Mouse (Mus musculus): ENCODE data around the gene Cyp39a1. TPM values are rescaled to one million over a fixed set of nuclear protein-coding genes. Genes with fewer than 3 reads are reported as not detected.

Cyp39a1 gene
- polyA plus RNA-seq, 1 experiment from 2014 or later, result 27.0 TPM

- no peak for ATAC-seq (ENCODE audit: insufficient number of reproducible peaks, low FRiP score, low TSS enrichment, low read depth)
- Histone ChIP-seq H3K27me3 (0 out of 2 replicates have a peak, but pooled peaks cover 5% of the 10 kb centered on the region), H3K4me2 (no peak overlapping the region), H3K9ac (no peak overlapping the region), H3K4me1 (no peaks in the 10 kb centered on the region), H3K36me3 (no peaks in the 10 kb centered on the region), H3K9me3 (no peaks in the 10 kb centered on the region), H3K4me3 (no peak overlapping the region), H3K27ac (no peak overlapping the region)
- WGBS, result 56% methylated on average over 1 of the region's 1 CpGs
Measured at GRCm38 (mm10) chr17:43794731-43795280, 127.6 kb downstream of the Cyp39a1 start.

Other genes with a start within 250 kb of the Cyp39a1 start
- gene Mep1a, start 164.6 kb upstream of the Cyp39a1 start, polyA plus RNA-seq (2015; fragmentation: Nextera tagmentation; extraction: Ambion mirVana), result 0.08 and 0.15 TPM in 2 replicates
- 0.14 and 0.18 TPM in 2 replicates for gene Ankrd66, start 123.8 kb upstream of the Cyp39a1 start, polyA plus RNA-seq (2015; fragmentation: Nextera tagmentation; extraction: Ambion mirVana)
- gene Pla2g7, start 99.3 kb upstream of the Cyp39a1 start, polyA plus RNA-seq (2015; fragmentation: Nextera tagmentation; extraction: Ambion mirVana), result 12.3 and 16.0 TPM in 2 replicates
- 0.14 TPM in 1 of 2 replicates, not detected in the other for gene Tdrd6, start 37.1 kb upstream of the Cyp39a1 start, polyA plus RNA-seq (2015; fragmentation: Nextera tagmentation; extraction: Ambion mirVana)
- gene Slc25a27, start 211 bp upstream of the Cyp39a1 start, polyA plus RNA-seq (2015; fragmentation: Nextera tagmentation; extraction: Ambion mirVana), result 27.5 and 31.8 TPM in 2 replicates
- 5.0 and 5.9 TPM in 2 replicates for gene Rcan2, start 133.9 kb downstream of the Cyp39a1 start, polyA plus RNA-seq (2015; fragmentation: Nextera tagmentation; extraction: Ambion mirVana)